Mouse (Mus musculus): ENCODE measurements around the gene H2-Ob. TPM values are rescaled to one million over a fixed set of nuclear protein-coding genes. Genes with fewer than 3 reads are reported as not detected.

H2-Ob gene
- polyA plus RNA-seq, 1 experiment = 1.9 TPM

- TF ChIP-seq CTCF (IDR thresholded peaks at IDR 0.05; ENCODE audit: low read depth, low read length) (no peak), POLR2A (IDR thresholded peaks at IDR 0.05; ENCODE audit: borderline replicate concordance, low read depth, low read length) (no peak)
- H3K27ac ChIP-seq (ENCODE audit: insufficient read depth, low read depth, low read length) = no peak overlapping the region
- no peak overlapping the region for H3K4me3 ChIP-seq (ENCODE audit: insufficient read depth, low read length)
- H3K4me1 ChIP-seq (ENCODE audit: control insufficient read depth, insufficient read depth, low read length) = peaks cover 7% of the 10 kb centered on the region
These were observed 62.2 kb downstream of the H2-Ob start for GRCm38 (mm10) chr17:34300691-34301566.

DNA sequence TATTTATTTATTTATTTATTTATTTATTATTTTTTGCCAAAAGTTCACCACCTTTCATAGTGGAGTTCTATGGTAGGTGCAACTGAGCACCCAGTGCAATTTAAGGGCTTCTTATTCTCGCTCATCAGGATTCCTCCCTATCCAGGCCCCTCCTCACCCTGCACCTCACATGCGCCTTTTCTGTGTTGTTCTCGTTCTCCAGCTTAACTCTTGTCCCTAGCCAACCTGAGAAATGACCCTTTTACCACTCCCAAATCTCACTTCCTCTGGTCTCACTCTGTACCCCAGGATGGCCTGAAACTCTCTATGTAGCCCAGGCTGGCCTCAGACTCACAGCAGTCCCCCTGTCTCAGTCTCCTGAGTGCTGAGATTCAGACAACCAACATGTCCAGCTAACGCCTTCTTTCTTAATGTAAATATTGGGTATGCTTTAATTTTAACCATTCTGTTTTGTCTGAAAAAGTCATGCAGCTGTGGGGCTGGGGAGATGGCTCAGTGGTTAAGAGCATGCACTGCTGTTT lies 63.0 kb downstream of the H2-Ob start:
- TF ChIP-seq CTCF (IDR thresholded peaks at IDR 0.05; ENCODE audit: low read depth, low read length) (no peak), POLR2A (IDR thresholded peaks at IDR 0.05; ENCODE audit: borderline replicate concordance, low read depth, low read length) (no peak)
- Histone ChIP-seq H3K4me3 (ENCODE audit: insufficient read depth, low read length) (no peak overlapping the region), H3K27ac (ENCODE audit: insufficient read depth, low read depth, low read length) (no peak overlapping the region), H3K4me1 (ENCODE audit: control insufficient read depth, insufficient read depth, low read length) (peaks cover under 1% of the 10 kb centered on the region; the same call in 1 of the 2 replicates)

- Histone ChIP-seq H3K4me3 (ENCODE audit: insufficient read depth, low read length) (no peak overlapping the region), H3K4me1 (ENCODE audit: control insufficient read depth, insufficient read depth, low read length) (no peaks in the 10 kb centered on the region), H3K27ac (ENCODE audit: insufficient read depth, low read depth, low read length) (no peak overlapping the region)
- TF ChIP-seq POLR2A (IDR thresholded peaks at IDR 0.05; ENCODE audit: borderline replicate concordance, low read depth, low read length) (no peak), CTCF (IDR thresholded peaks at IDR 0.05; ENCODE audit: low read depth, low read length) (no peak)
These were observed 65.1 kb downstream of the H2-Ob start for GRCm38 (mm10) chr17:34303789-34304188.

Other genes starting within 250 kb of the H2-Ob start
- gene H2-K1, start 238.6 kb upstream of the H2-Ob start, polyA plus RNA-seq (2012; ENCODE audit: insufficient read depth, insufficient read length, missing spikeins) = 2,635 and 2,812 TPM in 2 replicates
- gene Ring1, start 214.2 kb upstream of the H2-Ob start, polyA plus RNA-seq (2012; ENCODE audit: insufficient read depth, insufficient read length, missing spikeins) = 22.8 and 22.9 TPM in 2 replicates
- gene H2-Ke6, start 210.8 kb upstream of the H2-Ob start, polyA plus RNA-seq (2012; ENCODE audit: insufficient read depth, insufficient read length, missing spikeins) = 64.2 and 78.0 TPM in 2 replicates
- gene Slc39a7, start 207.2 kb upstream of the H2-Ob start, polyA plus RNA-seq (2012; ENCODE audit: insufficient read depth, insufficient read length, missing spikeins) = 62.3 and 70.1 TPM in 2 replicates
- 50.2 and 51.9 TPM in 2 replicates for gene Rxrb, start 207.1 kb upstream of the H2-Ob start, polyA plus RNA-seq (2012; ENCODE audit: insufficient read depth, insufficient read length, missing spikeins)
- 0.51 and 0.61 TPM in 2 replicates for gene Col11a2, start 199.5 kb upstream of the H2-Ob start, polyA plus RNA-seq (2012; ENCODE audit: insufficient read depth, insufficient read length, missing spikeins)
- 0.88 TPM in 1 of 2 replicates, not detected in the other for gene H2-Oa, start 146.6 kb upstream of the H2-Ob start, polyA plus RNA-seq (2012; ENCODE audit: insufficient read depth, insufficient read length, missing spikeins)
- 206 and 214 TPM in 2 replicates for gene H2-DMa, start 119.4 kb upstream of the H2-Ob start, polyA plus RNA-seq (2012; ENCODE audit: insufficient read depth, insufficient read length, missing spikeins)
- 156 and 185 TPM in 2 replicates for gene Brd2, start 116.3 kb upstream of the H2-Ob start, polyA plus RNA-seq (2012; ENCODE audit: insufficient read depth, insufficient read length, missing spikeins)
- gene H2-DMb2, start 95.6 kb upstream of the H2-Ob start, polyA plus RNA-seq (2012; ENCODE audit: insufficient read depth, insufficient read length, missing spikeins) = 3.0 and 4.9 TPM in 2 replicates
- 232 and 258 TPM in 2 replicates for gene H2-DMb1, start 85.8 kb upstream of the H2-Ob start, polyA plus RNA-seq (2012; ENCODE audit: insufficient read depth, insufficient read length, missing spikeins)
- gene Tap1, start 51.4 kb upstream of the H2-Ob start, polyA plus RNA-seq (2012; ENCODE audit: insufficient read depth, insufficient read length, missing spikeins) = 56.2 and 60.8 TPM in 2 replicates
- 134 TPM in 2 replicates for gene Psmb9, start 51.1 kb upstream of the H2-Ob start, polyA plus RNA-seq (2012; ENCODE audit: insufficient read depth, insufficient read length, missing spikeins)
- 201 and 204 TPM in 2 replicates for gene Psmb8, start 41.2 kb upstream of the H2-Ob start, polyA plus RNA-seq (2012; ENCODE audit: insufficient read depth, insufficient read length, missing spikeins)
- gene Tap2, start 35.4 kb upstream of the H2-Ob start, polyA plus RNA-seq (2012; ENCODE audit: insufficient read depth, insufficient read length, missing spikeins) = 51.8 and 56.6 TPM in 2 replicates
- gene H2-Ab1, start 18.8 kb downstream of the H2-Ob start, polyA plus RNA-seq (2012; ENCODE audit: insufficient read depth, insufficient read length, missing spikeins) = 1,609 and 1,701 TPM in 2 replicates
- gene H2-Aa, start 48.9 kb downstream of the H2-Ob start, polyA plus RNA-seq (2012; ENCODE audit: insufficient read depth, insufficient read length, missing spikeins) = 2,467 and 2,568 TPM in 2 replicates
- 1,267 and 1,387 TPM in 2 replicates for gene H2-Eb1, start 67.0 kb downstream of the H2-Ob start, polyA plus RNA-seq (2012; ENCODE audit: insufficient read depth, insufficient read length, missing spikeins)
- 0.31 TPM in 1 of 2 replicates, not detected in the other for gene H2-Eb2, start 86.8 kb downstream of the H2-Ob start, polyA plus RNA-seq (2012; ENCODE audit: insufficient read depth, insufficient read length, missing spikeins)
- gene Btnl2, start 115.9 kb downstream of the H2-Ob start, polyA plus RNA-seq (2012; ENCODE audit: insufficient read depth, insufficient read length, missing spikeins) = 0.41 and 0.71 TPM in 2 replicates
- gene Btnl1, start 138.2 kb downstream of the H2-Ob start, polyA plus RNA-seq (2012; ENCODE audit: insufficient read depth, insufficient read length, missing spikeins) = not detected in 2 replicates
- gene BC051142, start 159.9 kb downstream of the H2-Ob start, polyA plus RNA-seq (2012; ENCODE audit: insufficient read depth, insufficient read length, missing spikeins) = 0.95 TPM in 1 of 2 replicates, not detected in the other
- not detected in 2 replicates for gene Btnl4, start 238.4 kb downstream of the H2-Ob start, polyA plus RNA-seq (2012; ENCODE audit: insufficient read depth, insufficient read length, missing spikeins)